Mouse (Mus musculus) heart, embryonic 12.5 days (tissue): ENCODE measurements around the gene Tpbpb. TPM values are rescaled to one million over a fixed set of nuclear protein-coding genes. Genes with fewer than 3 reads are reported as not detected.

Experiments
- polyA plus RNA-seq: library from polyadenylated mRNA; unstranded; fragments of >200 nt; fragmentation: Nextera tagmentation; extraction: Ambion mirVana; gene quantifications from 2 replicates; pipeline ENCODE4 v1.2.1, GENCODE M21; 2016

Tpbpb gene
- polyA plus RNA-seq, 1 experiment from 2014 or later: not detected

Other genes with a start within 250 kb of the Tpbpb start
- not detected in 2 replicates for gene BC051665, start 118.5 kb downstream of the Tpbpb start, polyA plus RNA-seq
- not detected in 2 replicates for gene Ctsll3, start 102.0 kb downstream of the Tpbpb start, polyA plus RNA-seq
- 0.20 TPM in 1 of 2 replicates, not detected in the other for gene 4930486L24Rik, start 40.4 kb downstream of the Tpbpb start, polyA plus RNA-seq
- 0.45 and 0.68 TPM in 2 replicates for gene Gm49392, start 8.0 kb downstream of the Tpbpb start, polyA plus RNA-seq
- 5.3 and 7.0 TPM in 2 replicates for gene Ctla2b, start 7.4 kb downstream of the Tpbpb start, polyA plus RNA-seq
- gene Gm49393, start 30.7 kb upstream of the Tpbpb start, polyA plus RNA-seq: not detected in 2 replicates
- gene Gm49391, start 31.7 kb upstream of the Tpbpb start, polyA plus RNA-seq: 2.2 and 4.6 TPM in 2 replicates
- gene Ctla2a, start 31.7 kb upstream of the Tpbpb start, polyA plus RNA-seq: 74.9 and 87.4 TPM in 2 replicates
- not detected in 2 replicates for gene Tpbpa, start 37.1 kb upstream of the Tpbpb start, polyA plus RNA-seq
- 0.26 and 0.40 TPM in 2 replicates for gene Ctsj, start 101.1 kb upstream of the Tpbpb start, polyA plus RNA-seq
- gene Ctsq, start 135.8 kb upstream of the Tpbpb start, polyA plus RNA-seq: not detected in 2 replicates